Mouse (Mus musculus): ENCODE results near the gene Arsb. TPM values are rescaled to one million over a fixed set of nuclear protein-coding genes. Genes with fewer than 3 reads are reported as not detected.

Gene Arsb
- polyA plus RNA-seq, 1 experiment from 2014 or later, result 4.6 TPM

- 86% methylated on average over 3 of the region's 3 CpGs for WGBS
- Histone ChIP-seq H3K4me1 (peaks cover 6% of the 10 kb centered on the region), H3K4me2 (no peak overlapping the region), H3K9ac (no peak overlapping the region), H3K27ac (no peak overlapping the region), H3K36me3 (ENCODE audit: poor library complexity, severe bottlenecking) (no peaks in the 10 kb centered on the region), H3K4me3 (no peak overlapping the region), H3K27me3 (no peaks in the 10 kb centered on the region), H3K9me3 (replicated peaks) (no peaks in the 10 kb centered on the region)
- ATAC-seq, result no peak
These were observed 110.7 kb downstream of the Arsb start for GRCm38 (mm10) chr13:93882132-93882531.

DNA sequence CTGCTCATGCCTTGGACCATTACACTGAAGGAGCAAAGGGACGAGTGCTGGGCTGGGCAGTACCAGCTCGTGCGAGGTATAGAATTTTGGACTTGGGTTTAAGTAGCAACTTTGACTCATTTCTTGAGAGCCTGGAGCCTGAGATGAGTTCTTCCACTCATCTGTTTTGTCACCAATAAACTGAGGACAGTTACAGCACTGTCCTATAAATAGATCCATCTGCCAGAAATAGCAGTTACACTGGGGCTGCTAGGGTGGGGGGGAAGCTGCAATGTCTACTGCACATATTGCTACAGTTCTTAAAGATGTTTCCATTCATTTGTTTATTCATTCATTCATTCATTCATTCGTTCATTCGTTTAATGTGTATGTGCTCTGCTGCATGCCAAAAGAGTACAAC lies 115.6 kb downstream of the Arsb start:
- Histone ChIP-seq H3K9ac (no peak overlapping the region), H3K36me3 (ENCODE audit: poor library complexity, severe bottlenecking) (no peaks in the 10 kb centered on the region), H3K4me1 (peaks cover 6% of the 10 kb centered on the region), H3K4me3 (no peak overlapping the region), H3K27me3 (no peaks in the 10 kb centered on the region), H3K4me2 (no peak overlapping the region), H3K9me3 (replicated peaks) (no peaks in the 10 kb centered on the region), H3K27ac (no peak overlapping the region)
- 91% methylated on average over 5 of the region's 5 CpGs for WGBS
- no peak for ATAC-seq

DNA sequence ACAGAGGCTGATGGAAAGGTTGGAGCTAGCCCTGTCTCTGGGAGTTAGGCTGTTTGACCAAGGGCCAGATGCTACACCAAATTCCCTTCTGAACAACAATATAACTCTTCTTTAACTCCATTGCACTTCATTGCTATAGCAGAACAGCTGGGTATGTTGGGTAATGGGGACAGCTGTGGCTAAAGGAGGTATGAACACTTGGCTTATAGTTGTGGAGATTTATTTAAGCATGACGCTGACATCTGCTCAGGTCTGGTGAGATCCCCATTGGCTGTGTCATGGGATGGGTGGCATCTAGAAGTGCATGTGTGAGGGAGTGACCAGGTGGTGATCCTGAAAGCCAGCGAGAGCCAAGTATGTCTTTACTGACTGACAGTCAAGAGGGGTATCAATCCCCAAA lies 116.8 kb downstream of the Arsb start:
- Histone ChIP-seq H3K4me1 (peaks cover 2% of the 10 kb centered on the region), H3K9me3 (replicated peaks) (no peaks in the 10 kb centered on the region), H3K4me2 (no peak overlapping the region), H3K27ac (no peak overlapping the region), H3K27me3 (no peaks in the 10 kb centered on the region), H3K9ac (no peak overlapping the region), H3K36me3 (ENCODE audit: poor library complexity, severe bottlenecking) (no peaks in the 10 kb centered on the region), H3K4me3 (no peak overlapping the region)
- 89% methylated on average over 2 of the region's 2 CpGs for WGBS
- no peak for ATAC-seq

GRCm38 (mm10) chr13:93888916-93889315 lies 117.5 kb downstream of the Arsb start:
- Histone ChIP-seq H3K4me3 (no peak overlapping the region), H3K27me3 (no peaks in the 10 kb centered on the region), H3K4me2 (no peak overlapping the region), H3K9ac (no peak overlapping the region), H3K36me3 (ENCODE audit: poor library complexity, severe bottlenecking) (no peaks in the 10 kb centered on the region), H3K4me1 (no peaks in the 10 kb centered on the region), H3K27ac (no peak overlapping the region), H3K9me3 (replicated peaks) (no peaks in the 10 kb centered on the region)
- WGBS, result 81% methylated on average over 3 of the region's 3 CpGs
- no peak for ATAC-seq

GRCm38 (mm10) chr13:93889991-93890390 lies 118.6 kb downstream of the Arsb start:
- ATAC-seq, result no peak
- WGBS, result 86% methylated on average over 3 of the region's 3 CpGs
- H3K4me3 ChIP-seq, result no peak overlapping the region
- H3K9me3 ChIP-seq (replicated peaks), result no peaks in the 10 kb centered on the region
- no peak overlapping the region for H3K27ac ChIP-seq
- no peak overlapping the region for H3K4me2 ChIP-seq
- H3K4me1 ChIP-seq, result no peaks in the 10 kb centered on the region
- no peaks in the 10 kb centered on the region for H3K27me3 ChIP-seq
- H3K9ac ChIP-seq, result no peak overlapping the region
- no peaks in the 10 kb centered on the region for H3K36me3 ChIP-seq (ENCODE audit: poor library complexity, severe bottlenecking)

- H3K27ac ChIP-seq, result no peak overlapping the region
- 76% methylated on average over 6 of the region's 6 CpGs for WGBS
- H3K4me1 ChIP-seq, result no peaks in the 10 kb centered on the region
- H3K27me3 ChIP-seq, result no peaks in the 10 kb centered on the region
- H3K4me3 ChIP-seq, result no peak overlapping the region
- no peaks in the 10 kb centered on the region for H3K36me3 ChIP-seq (ENCODE audit: poor library complexity, severe bottlenecking)
- H3K4me2 ChIP-seq, result no peak overlapping the region
- no peak for ATAC-seq
- no peaks in the 10 kb centered on the region for H3K9me3 ChIP-seq (replicated peaks)
- H3K9ac ChIP-seq, result no peak overlapping the region
These were observed 119.8 kb downstream of the Arsb start for GRCm38 (mm10) chr13:93891276-93891675.

DNA sequence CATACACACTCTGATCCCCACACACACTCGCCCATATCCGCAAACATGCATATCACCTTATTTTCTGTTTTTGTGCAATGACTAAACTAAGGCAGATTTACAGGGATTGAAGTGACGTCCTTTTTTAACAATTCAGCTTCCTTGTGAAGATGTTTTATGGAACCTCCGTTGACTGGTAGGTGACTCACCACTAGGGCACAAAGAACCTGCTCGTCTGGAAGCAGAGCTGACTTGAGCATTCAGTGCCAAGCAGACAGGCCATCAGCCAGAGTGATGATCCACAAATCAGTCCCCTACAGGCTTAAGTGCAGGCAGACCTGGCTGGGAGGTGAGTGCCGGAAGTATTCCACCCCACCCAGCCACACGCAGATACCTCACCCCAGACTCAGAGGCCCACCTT lies 120.7 kb downstream of the Arsb start:
- no peak overlapping the region for H3K27ac ChIP-seq
- no peak for ATAC-seq
- H3K4me2 ChIP-seq, result no peak overlapping the region
- H3K4me3 ChIP-seq, result no peak overlapping the region
- no peaks in the 10 kb centered on the region for H3K4me1 ChIP-seq
- H3K9ac ChIP-seq, result no peak overlapping the region
- WGBS, result 89% methylated on average over 7 of the region's 7 CpGs
- no peaks in the 10 kb centered on the region for H3K27me3 ChIP-seq
- H3K36me3 ChIP-seq (ENCODE audit: poor library complexity, severe bottlenecking), result no peaks in the 10 kb centered on the region
- no peaks in the 10 kb centered on the region for H3K9me3 ChIP-seq (replicated peaks)

DNA sequence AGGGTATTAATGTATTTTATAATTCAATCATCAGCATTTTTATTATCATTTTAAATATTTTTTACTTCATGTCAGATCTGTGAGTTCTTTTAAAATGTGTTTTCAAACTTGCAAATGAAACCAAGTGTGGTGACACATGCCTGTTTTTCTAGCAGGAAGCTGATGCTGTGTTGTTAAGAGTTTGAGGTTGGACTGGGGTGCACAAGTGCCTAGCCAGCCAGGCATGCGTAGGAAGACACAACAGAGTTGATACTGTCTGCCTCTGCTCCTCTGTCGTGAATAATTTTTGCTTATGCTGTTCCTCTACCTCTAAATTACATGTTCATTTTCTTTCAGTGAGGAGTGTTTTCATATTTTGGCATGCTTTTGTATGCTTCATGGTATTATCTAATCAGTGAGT lies 122.7 kb downstream of the Arsb start:
- Histone ChIP-seq H3K36me3 (ENCODE audit: poor library complexity, severe bottlenecking) (no peaks in the 10 kb centered on the region), H3K4me3 (no peak overlapping the region), H3K9ac (no peak overlapping the region), H3K27me3 (no peaks in the 10 kb centered on the region), H3K4me2 (no peak overlapping the region), H3K27ac (no peak overlapping the region), H3K4me1 (no peaks in the 10 kb centered on the region), H3K9me3 (replicated peaks) (no peaks in the 10 kb centered on the region)
- ATAC-seq, result no peak
- 79% methylated on average over 2 of the region's 2 CpGs for WGBS

DNA sequence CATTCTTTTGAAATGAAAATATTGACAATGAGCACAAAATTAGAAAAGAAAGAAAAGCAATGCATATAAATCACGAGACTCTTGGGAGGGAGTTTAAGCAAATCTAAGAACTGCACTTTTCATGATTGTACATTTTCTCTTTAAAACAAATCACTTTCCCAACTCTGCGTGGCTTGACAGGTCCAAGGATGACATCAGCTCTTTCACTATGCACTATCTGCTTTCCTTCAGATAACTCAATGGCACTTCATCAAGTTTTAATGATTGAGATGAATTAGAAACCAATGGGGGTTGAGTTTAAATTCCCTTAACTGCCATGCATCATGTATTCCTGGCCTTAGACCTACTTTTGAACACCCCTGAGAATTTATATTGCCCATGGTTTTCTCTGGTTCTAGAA lies 124.0 kb downstream of the Arsb start:
- Histone ChIP-seq H3K4me1 (no peaks in the 10 kb centered on the region), H3K4me3 (no peak overlapping the region), H3K27me3 (no peaks in the 10 kb centered on the region), H3K4me2 (no peak overlapping the region), H3K36me3 (ENCODE audit: poor library complexity, severe bottlenecking) (no peaks in the 10 kb centered on the region), H3K9ac (no peak overlapping the region), H3K9me3 (replicated peaks) (no peaks in the 10 kb centered on the region), H3K27ac (no peak overlapping the region)
- 88% methylated on average over 2 of the region's 2 CpGs for WGBS
- no peak for ATAC-seq

- H3K9ac ChIP-seq, result no peak overlapping the region
- H3K4me3 ChIP-seq, result no peak overlapping the region
- H3K27me3 ChIP-seq, result no peaks in the 10 kb centered on the region
- H3K9me3 ChIP-seq (replicated peaks), result no peaks in the 10 kb centered on the region
- H3K4me2 ChIP-seq, result no peak overlapping the region
- no peak overlapping the region for H3K27ac ChIP-seq
- H3K4me1 ChIP-seq, result no peaks in the 10 kb centered on the region
- 78% methylated on average over 13 of the region's 13 CpGs for WGBS
- no peaks in the 10 kb centered on the region for H3K36me3 ChIP-seq (ENCODE audit: poor library complexity, severe bottlenecking)
- ATAC-seq, result no peak
These were observed 126.8 kb downstream of the Arsb start for GRCm38 (mm10) chr13:93897943-93898826.

- ATAC-seq, result no peak
- 93% methylated on average over 3 of the region's 3 CpGs for WGBS
- Histone ChIP-seq H3K27me3 (no peaks in the 10 kb centered on the region), H3K36me3 (ENCODE audit: poor library complexity, severe bottlenecking) (no peaks in the 10 kb centered on the region), H3K4me3 (no peak overlapping the region), H3K4me1 (no peaks in the 10 kb centered on the region), H3K9ac (no peak overlapping the region), H3K4me2 (no peak overlapping the region), H3K27ac (no peak overlapping the region), H3K9me3 (replicated peaks) (no peaks in the 10 kb centered on the region)
These were observed 128.2 kb downstream of the Arsb start for GRCm38 (mm10) chr13:93899378-93900256.

DNA sequence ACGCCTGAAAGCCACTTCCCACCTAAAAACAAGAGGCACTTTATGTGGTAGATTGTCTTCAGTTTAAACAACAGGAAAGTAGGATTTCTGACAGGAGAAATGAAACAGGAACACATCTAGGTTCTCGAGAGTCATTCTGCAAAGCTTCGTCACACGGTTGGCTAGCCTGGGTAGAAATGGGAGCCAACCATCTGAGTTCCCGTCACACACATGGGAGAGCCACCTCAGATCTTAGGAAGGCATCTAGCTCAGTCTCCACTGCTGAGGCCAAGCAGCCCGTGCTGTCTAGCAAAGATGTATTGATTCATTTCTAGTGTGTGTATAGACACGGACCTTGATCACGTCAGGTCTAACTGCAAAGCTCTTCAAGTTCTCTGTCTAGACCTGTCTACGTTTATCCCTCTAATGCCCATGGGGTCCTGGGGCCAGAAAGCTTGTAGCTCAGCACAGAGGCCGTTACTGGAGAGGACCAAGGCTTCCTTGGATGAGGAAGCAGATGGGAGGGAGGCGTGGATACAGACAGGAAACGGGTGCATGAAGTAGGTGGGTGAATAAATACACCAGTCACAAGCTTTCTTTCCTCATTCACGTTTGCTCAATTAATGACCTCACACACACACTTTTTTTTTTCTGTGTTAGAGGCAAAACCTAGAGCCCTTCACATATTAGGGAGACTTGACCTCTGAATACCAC lies 129.7 kb downstream of the Arsb start:
- Histone ChIP-seq H3K27me3 (no peaks in the 10 kb centered on the region), H3K4me1 (no peaks in the 10 kb centered on the region), H3K9ac (no peak overlapping the region), H3K9me3 (replicated peaks) (no peaks in the 10 kb centered on the region), H3K36me3 (ENCODE audit: poor library complexity, severe bottlenecking) (no peaks in the 10 kb centered on the region), H3K27ac (no peak overlapping the region), H3K4me2 (no peak overlapping the region), H3K4me3 (no peak overlapping the region)
- ATAC-seq, result no peak
- WGBS, result 85% methylated on average over 13 of the region's 13 CpGs
